Mouse (Mus musculus): ENCODE results near the gene Dixdc1.
A peak's percentile ranks its signal among the peaks of the same experiment; 100 is the strongest.

Dixdc1 gene

DNA sequence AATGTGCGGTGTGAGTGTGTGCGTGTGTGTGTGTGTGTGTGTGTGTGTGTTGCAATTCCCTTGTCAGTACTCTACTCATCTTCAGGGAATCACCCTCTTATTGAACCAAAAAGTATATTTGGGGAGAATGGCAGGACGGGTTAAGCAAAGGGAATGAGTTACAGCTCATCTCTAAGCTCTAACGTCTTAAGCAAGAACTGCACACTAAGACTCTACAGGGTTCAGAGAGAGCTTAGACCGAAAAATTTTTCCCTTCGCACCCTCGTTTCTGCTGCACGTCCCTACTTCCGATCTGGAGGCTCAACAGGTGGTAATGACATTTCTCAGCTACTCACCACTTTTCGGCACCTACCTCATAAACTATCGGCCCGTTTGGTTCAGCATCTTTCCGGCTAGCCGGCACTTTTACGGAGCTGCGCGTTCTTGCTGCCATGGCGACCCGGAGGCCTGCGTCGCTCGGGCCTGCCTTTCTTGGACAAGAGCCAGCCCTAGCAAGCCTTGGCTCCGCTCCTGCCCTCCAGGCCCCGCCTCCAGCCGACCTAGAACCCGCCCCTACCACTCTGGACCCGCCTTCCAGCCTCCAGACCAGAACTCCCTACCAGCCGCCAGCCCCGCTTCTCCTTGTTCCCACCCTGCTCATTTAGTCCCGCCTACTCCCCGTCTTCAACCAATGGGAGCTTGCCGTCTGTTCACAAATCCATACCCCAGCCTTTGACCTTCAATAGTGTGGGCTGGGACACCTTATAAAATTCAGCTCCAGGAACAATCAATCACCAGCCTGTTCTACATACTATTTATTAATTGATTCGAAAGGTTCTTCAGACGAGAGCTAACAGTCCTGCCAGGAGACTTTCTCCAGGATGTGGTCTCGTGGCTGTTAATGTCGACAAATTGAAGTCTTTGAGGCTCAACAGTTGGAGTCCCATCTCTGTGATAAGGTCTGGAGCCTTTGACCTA is at the start of gene Dixdc1:
Dixdc1 (minus strand) TSS at position 604 of the 957 bp plus-strand sequence.
- 0 out of 2 replicates have a peak, but pooled peaks cover 3% of the 10 kb centered on the region for H3K36me3 ChIP-seq (ENCODE audit: insufficient read depth, low read length)
- TF ChIP-seq POU5F1 (IDR thresholded peaks at IDR 0.05; ENCODE audit: borderline replicate concordance, low read length) (no peak), NANOG (IDR thresholded peaks at IDR 0.05; ENCODE audit: borderline replicate concordance, low read length) (no peak), CTCF (conservative IDR thresholded peaks at IDR 0.05; ENCODE audit: low read length) (no peak)
- H3K9me3 ChIP-seq (ENCODE audit: low read length): no peaks in the 10 kb centered on the region

DNA sequence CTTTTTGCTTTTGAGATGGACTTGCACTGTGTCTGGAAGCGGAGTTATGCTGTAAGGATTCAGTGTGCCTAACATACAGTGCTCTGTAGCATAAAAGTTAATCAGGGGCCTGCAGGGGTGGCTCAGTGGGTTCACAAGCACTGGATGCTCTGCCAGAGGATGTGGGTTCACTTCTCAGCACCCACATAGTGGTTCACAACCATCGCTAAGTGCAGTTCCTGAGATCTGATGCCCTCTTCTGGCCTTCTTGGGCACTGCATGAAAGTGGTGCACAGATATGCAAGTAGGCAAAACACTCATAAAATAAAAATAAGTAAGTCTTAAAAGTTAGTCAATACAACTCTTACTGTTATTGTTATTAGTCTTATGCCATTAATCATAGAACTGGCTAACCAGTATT is 42.8 kb upstream of the Dixdc1 start:
- Histone ChIP-seq H3K27me3 (ENCODE audit: insufficient read depth, low read length) (no peaks in the 10 kb centered on the region), H3K36me3 (ENCODE audit: insufficient read depth, low read length) (peaks cover 49% of the 10 kb centered on the region), H3K4me3 (replicated peaks; ENCODE audit: low read length) (no peak overlapping the region), H3K9me3 (ENCODE audit: low read length) (no peaks in the 10 kb centered on the region), H3K4me1 (replicated peaks; ENCODE audit: low read depth, low read length) (0 out of 2 replicates have a peak, but pooled peaks cover 4% of the 10 kb centered on the region)
- TF ChIP-seq CTCF (conservative IDR thresholded peaks at IDR 0.05; ENCODE audit: low read length) (peak; percentile 71), NANOG (IDR thresholded peaks at IDR 0.05; ENCODE audit: borderline replicate concordance, low read length) (no peak)

More for the DNA sequence above, at the start of gene Dixdc1:
- peaks cover 61% of the 10 kb centered on the region for H3K4me1 ChIP-seq (replicated peaks; ENCODE audit: low read depth, low read length)
- peak within 1 kb of the TSS; percentile 72 for H3K4me3 ChIP-seq (replicated peaks; ENCODE audit: low read length)
- H3K27me3 ChIP-seq (ENCODE audit: insufficient read depth, low read length): no peaks in the 10 kb centered on the region

DNA sequence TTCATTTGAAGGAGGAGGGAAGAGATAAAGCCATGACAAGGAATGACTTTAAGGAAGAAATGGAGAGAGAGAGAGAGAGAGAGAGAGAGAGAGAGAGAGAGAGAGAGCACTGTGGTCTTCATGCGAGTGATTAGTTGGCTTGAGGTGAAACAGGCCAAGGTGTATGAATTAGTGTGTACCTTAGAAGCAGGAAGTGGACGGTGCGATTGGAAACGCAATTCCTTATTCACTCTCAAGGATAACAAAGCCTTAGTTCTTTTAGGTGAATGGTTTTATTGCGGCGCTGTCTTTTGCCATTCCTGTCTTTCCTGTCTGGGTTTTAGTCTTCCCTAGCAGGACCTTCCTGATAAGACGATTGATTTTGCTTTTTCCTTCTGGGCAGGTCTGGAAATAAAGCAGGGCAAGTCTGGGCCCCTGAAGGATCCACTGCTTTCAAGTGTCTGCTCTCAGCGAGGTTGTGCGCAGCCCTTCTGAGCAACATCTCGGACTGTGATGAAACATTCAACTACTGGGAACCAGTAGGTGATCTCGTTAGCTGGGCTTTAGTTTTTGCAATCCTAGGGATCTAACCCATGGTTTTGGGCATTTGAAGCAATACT is 36.9 kb upstream of the Dixdc1 start:
- Histone ChIP-seq H3K9me3 (ENCODE audit: low read length) (no peaks in the 10 kb centered on the region), H3K4me3 (replicated peaks; ENCODE audit: low read length) (peak overlapping the region; percentile 92), H3K27me3 (ENCODE audit: insufficient read depth, low read length) (peaks cover 11% of the 10 kb centered on the region), H3K36me3 (ENCODE audit: insufficient read depth, low read length) (peaks cover 28% of the 10 kb centered on the region), H3K4me1 (replicated peaks; ENCODE audit: low read depth, low read length) (peaks cover 16% of the 10 kb centered on the region)
- TF ChIP-seq NANOG (IDR thresholded peaks at IDR 0.05; ENCODE audit: borderline replicate concordance, low read length): no peak
- TF ChIP-seq POU5F1 (IDR thresholded peaks at IDR 0.05; ENCODE audit: borderline replicate concordance, low read length): no peak
- TF ChIP-seq CTCF (conservative IDR thresholded peaks at IDR 0.05; ENCODE audit: low read length): no peak

DNA sequence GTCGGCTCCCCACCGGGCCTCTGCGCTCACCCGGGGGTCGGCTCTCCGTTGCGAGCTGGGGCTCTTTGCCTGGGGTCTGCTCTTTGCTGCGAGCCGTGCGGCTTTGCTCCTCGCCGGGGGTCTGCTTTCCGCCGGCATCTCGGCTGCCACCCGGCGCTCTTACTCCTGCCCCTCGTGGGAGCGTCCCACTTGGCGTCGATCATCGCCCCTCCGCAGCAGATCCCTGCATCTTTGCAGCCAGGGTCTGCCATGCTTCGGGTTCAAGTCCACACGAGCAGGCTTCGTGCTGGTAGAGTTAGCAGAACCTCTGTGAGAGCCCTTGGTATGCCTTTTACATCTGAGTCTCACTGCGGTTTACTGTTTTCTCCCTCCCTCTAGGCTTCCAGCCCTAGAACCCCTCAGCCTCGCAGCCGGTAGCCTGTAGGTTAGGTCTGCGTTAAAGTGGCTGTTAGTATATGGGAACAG is 36.4 kb upstream of the Dixdc1 start:
- Histone ChIP-seq H3K4me1 (replicated peaks; ENCODE audit: low read depth, low read length) (peaks cover 16% of the 10 kb centered on the region), H3K27me3 (ENCODE audit: insufficient read depth, low read length) (peaks cover 11% of the 10 kb centered on the region), H3K9me3 (ENCODE audit: low read length) (no peaks in the 10 kb centered on the region), H3K36me3 (ENCODE audit: insufficient read depth, low read length) (peaks cover 32% of the 10 kb centered on the region), H3K4me3 (replicated peaks; ENCODE audit: low read length) (peak overlapping the region; percentile 92)
- TF ChIP-seq CTCF (conservative IDR thresholded peaks at IDR 0.05; ENCODE audit: low read length) (no peak), NANOG (IDR thresholded peaks at IDR 0.05; ENCODE audit: borderline replicate concordance, low read length) (no peak), POU5F1 (IDR thresholded peaks at IDR 0.05; ENCODE audit: borderline replicate concordance, low read length) (no peak)

DNA sequence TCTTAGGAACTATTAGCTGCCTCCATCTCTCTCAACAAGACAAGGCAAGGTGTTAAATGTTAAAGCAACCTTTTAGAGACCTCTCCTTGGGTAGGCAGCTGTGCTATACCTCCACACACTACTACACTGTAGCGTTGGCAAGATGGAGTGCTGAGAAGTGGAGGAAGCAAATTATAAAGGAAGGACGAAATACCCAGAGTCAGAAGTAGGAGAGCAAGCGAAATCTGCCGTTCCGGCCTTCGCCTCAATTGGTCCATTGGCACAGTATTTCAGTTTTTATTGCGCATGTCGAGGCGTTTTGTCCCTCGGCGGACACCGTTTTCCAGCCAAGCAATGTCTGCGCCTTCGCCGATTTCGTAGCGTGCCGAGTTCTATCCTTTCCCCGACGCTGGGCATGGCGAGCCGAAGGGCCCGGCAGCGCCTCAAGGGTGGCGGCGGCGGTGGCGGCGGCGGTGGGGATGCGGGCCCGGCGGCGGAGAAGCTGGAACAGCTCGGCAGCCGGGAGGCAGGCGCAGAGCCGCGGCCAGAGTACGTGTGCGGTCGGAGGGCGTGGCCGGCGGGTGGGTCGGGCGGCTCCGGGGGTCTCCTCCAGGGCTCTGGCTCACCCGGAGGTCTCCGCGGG is 35.8 kb upstream of the Dixdc1 start, which contains the start of the genes Alg9 and 1110032A03Rik:
Alg9 (plus strand) TSS at position 29 of the 622 bp plus-strand sequence.
1110032A03Rik (minus strand) TSS at position 530 of the 622 bp plus-strand sequence.
- peaks cover 11% of the 10 kb centered on the region for H3K27me3 ChIP-seq (ENCODE audit: insufficient read depth, low read length)
- peak within 1 kb of the TSS; percentile 92 for H3K4me3 ChIP-seq (replicated peaks; ENCODE audit: low read length)
- peaks cover 34% of the 10 kb centered on the region for H3K36me3 ChIP-seq (ENCODE audit: insufficient read depth, low read length)
- H3K9me3 ChIP-seq (ENCODE audit: low read length): no peaks in the 10 kb centered on the region
- H3K4me1 ChIP-seq (replicated peaks; ENCODE audit: low read depth, low read length): peaks cover 16% of the 10 kb centered on the region
- no peak for TF ChIP-seq POU5F1 (IDR thresholded peaks at IDR 0.05; ENCODE audit: borderline replicate concordance, low read length)
- TF ChIP-seq NANOG (IDR thresholded peaks at IDR 0.05; ENCODE audit: borderline replicate concordance, low read length): no peak
- no peak for TF ChIP-seq CTCF (conservative IDR thresholded peaks at IDR 0.05; ENCODE audit: low read length)

DNA sequence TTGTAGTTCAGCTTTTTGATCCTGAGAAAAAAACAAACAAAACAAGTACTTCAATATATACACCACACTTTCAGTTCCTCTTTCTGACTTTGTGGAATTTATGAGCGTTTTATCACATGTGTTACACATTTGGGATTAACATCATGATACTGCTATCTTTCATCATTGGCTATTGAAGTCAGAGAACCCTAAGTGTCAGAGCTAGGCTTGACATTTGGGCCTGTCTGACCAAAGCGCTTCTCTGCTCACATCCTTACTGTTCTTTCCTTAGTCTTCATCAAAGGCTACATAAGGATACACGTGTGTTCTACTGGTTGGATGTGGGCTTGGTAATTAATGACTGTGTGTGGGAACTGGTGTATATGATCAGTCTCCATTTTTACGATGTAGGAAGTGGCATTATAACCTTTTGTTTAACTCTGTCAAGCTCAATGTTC is 34.7 kb upstream of the Dixdc1 start:
- H3K9me3 ChIP-seq (ENCODE audit: low read length): no peaks in the 10 kb centered on the region
- no peak overlapping the region for H3K4me3 ChIP-seq (replicated peaks; ENCODE audit: low read length)
- H3K27me3 ChIP-seq (ENCODE audit: insufficient read depth, low read length): peaks cover 11% of the 10 kb centered on the region
- H3K4me1 ChIP-seq (replicated peaks; ENCODE audit: low read depth, low read length): peaks cover 21% of the 10 kb centered on the region
- peaks cover 31% of the 10 kb centered on the region for H3K36me3 ChIP-seq (ENCODE audit: insufficient read depth, low read length)
- TF ChIP-seq NANOG (IDR thresholded peaks at IDR 0.05; ENCODE audit: borderline replicate concordance, low read length): no peak

DNA sequence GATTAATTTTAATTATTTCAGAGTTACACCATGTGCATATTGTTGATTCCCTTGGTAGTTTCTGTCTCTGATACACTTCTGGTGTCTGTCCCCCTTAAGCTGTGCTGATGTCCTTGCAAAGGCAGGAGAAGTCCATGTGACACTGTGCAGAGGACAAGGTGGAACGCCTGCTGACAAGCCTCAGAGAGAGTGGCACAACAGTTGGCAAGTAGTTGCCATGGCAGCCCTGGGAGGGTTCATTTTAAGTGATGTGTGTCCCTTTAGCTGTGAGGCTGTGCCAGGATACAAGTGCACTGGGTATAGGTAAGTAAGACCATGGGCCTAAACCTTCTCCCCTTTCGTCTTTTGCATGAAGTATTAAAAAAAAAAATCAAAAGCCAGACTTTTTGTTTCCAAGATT is 30.7 kb upstream of the Dixdc1 start:
- Histone ChIP-seq H3K9me3 (ENCODE audit: low read length) (no peaks in the 10 kb centered on the region), H3K4me3 (replicated peaks; ENCODE audit: low read length) (no peak overlapping the region), H3K27me3 (ENCODE audit: insufficient read depth, low read length) (no peaks in the 10 kb centered on the region), H3K4me1 (replicated peaks; ENCODE audit: low read depth, low read length) (peaks cover 26% of the 10 kb centered on the region), H3K36me3 (ENCODE audit: insufficient read depth, low read length) (peaks cover 28% of the 10 kb centered on the region)
- no peak for TF ChIP-seq CTCF (conservative IDR thresholded peaks at IDR 0.05; ENCODE audit: low read length)
- no peak for TF ChIP-seq POU5F1 (IDR thresholded peaks at IDR 0.05; ENCODE audit: borderline replicate concordance, low read length)
- no peak for TF ChIP-seq NANOG (IDR thresholded peaks at IDR 0.05; ENCODE audit: borderline replicate concordance, low read length)
